Mouse (Mus musculus) mammary gland, adult 2 months (tissue): ENCODE data around the gene Slc26a8. TPM values are rescaled to one million over a fixed set of nuclear protein-coding genes. Genes with fewer than 3 reads are reported as not detected.

Experiments
- polyA plus RNA-seq: library from polyadenylated mRNA; depleted of rRNA; stranded (reverse); fragments of >200 nt; gene quantifications from 2 replicates; pipeline ENCODE4 v1.2.3, GENCODE M21; 2012; ENCODE audit warnings: low replicate concordance; rRNA removed

Slc26a8 gene
- polyA plus RNA-seq: 1.2 and 2.3 TPM in 2 replicates

DNA sequence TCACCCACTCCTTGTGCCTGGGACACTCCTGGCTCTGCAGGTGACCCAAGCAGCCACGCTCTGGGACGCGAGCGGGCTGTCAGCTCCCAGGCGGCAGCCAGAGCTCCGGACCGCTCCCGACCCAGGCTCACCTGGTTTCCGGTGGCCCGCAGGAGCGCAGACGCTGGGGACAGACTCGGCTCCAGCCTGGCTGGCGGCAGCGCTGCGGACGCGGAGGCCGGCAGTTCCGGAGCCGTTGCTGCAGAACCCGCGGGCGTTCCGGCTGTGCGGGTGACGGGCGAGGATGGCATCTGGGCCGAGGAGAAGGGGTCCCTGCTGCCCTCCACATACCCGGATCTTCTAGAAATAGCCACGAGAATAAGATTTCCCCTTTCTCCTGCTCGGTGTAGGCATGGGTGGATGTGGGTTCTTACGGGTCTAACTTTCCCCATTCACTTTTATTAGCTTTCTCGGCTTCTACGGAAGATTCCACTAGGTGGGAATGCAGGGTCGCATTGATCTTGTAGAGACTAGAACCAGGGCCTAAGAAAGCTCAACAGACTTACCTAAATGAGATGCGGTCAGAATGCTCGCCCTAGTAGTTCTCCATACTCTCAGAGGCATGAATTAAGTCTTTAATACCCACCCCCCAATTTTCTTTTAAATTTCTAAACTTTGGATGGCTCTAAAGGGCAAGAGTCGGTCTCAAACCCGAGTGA lies at the start of gene Slc26a8:
Gene Slc26a8, minus strand, starts transcription at position 648 of the 698 bp plus-strand sequence.

GRCm38 (mm10) chr17:28725783-28726182 lies 35.8 kb upstream of the Slc26a8 start, which contains the start of gene AC170998.1:
TSS of gene AC170998.1 (plus strand) at chr17:28726083.

GRCm38 (mm10) chr17:28690776-28691686 lies 998 bp upstream of the Slc26a8 start, which contains the start of gene Mapk14:
TSS of gene Mapk14 (plus strand) at chr17:28691329.

DNA sequence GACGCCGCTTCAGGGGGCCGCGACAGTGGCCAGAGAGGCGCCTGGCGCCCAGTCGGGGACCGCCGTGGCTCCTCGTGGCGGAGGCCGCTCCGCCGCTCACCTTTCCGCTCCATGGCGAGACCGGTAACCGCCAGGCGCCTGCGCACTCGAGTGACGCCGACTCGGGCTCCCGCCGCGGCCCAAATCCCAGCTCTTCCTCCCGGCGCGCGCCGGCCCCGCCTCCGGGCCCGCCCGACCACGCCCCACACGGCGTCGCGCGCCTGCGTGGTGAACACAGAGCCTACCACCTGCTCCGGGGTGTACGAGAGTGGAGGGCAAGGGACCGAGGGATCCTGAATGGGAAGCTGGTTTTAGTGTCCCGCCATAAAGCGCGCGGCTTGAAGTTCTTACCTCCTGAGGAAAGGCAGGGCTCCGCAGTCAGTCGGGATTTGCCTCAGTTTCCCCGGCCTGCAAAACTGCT lies 67.7 kb downstream of the Slc26a8 start, which contains the start of gene Srpk1:
Gene Srpk1, minus strand, starts transcription at position 410 of the 460 bp plus-strand sequence.

Other genes with a start within 250 kb of the Slc26a8 start
- 14.9 and 15.4 TPM in 2 replicates for gene Fkbp5, start 172.7 kb downstream of the Slc26a8 start, polyA plus RNA-seq
- gene Armc12, start 159.4 kb downstream of the Slc26a8 start, polyA plus RNA-seq: 0.09 and 0.23 TPM in 2 replicates
- gene Clpsl2, start 140.8 kb downstream of the Slc26a8 start, polyA plus RNA-seq: not detected in 2 replicates
- gene Clps, start 129.5 kb downstream of the Slc26a8 start, polyA plus RNA-seq: 0.54 and 2.5 TPM in 2 replicates
- gene Lhfpl5, start 114.6 kb downstream of the Slc26a8 start, polyA plus RNA-seq: not detected in 2 replicates
- 24.2 and 35.7 TPM in 2 replicates for gene Srpk1, start 67.5 kb downstream of the Slc26a8 start, polyA plus RNA-seq
- 88.2 and 111 TPM in 2 replicates for gene Mapk14, start 1.1 kb upstream of the Slc26a8 start, polyA plus RNA-seq
- gene AC170998.1, start 35.9 kb upstream of the Slc26a8 start, polyA plus RNA-seq: 0.61 and 0.99 TPM in 2 replicates
- gene Mapk13, start 79.1 kb upstream of the Slc26a8 start, polyA plus RNA-seq: 11.3 and 15.1 TPM in 2 replicates
- 32.5 and 36.3 TPM in 2 replicates for gene Brpf3, start 110.9 kb upstream of the Slc26a8 start, polyA plus RNA-seq
- 0.04 and 0.36 TPM in 2 replicates for gene Pnpla1, start 168.2 kb upstream of the Slc26a8 start, polyA plus RNA-seq
- 0.27 and 0.68 TPM in 2 replicates for gene 4930539E08Rik, start 225.1 kb upstream of the Slc26a8 start, polyA plus RNA-seq